Mouse (Mus musculus) kidney, adult 2 months (tissue): ENCODE data around the gene Fkbp10. TPM values are rescaled to one million over a fixed set of nuclear protein-coding genes. Genes with fewer than 3 reads are reported as not detected.

Experiments
- DNase-seq: peaks from one replicate; pipeline ENCODE4 v3.0.0; 2021
- H3K27ac ChIP-seq: fragments of 200-500 bp; 2 replicates; pipeline ENCODE4 v1.5.1; 2012; ENCODE audit warnings: low read depth, low read length, control low read depth, inconsistent platforms; ENCODE audit not compliant: insufficient read depth
- H3K27me3 ChIP-seq: fragments of 200-500 bp; replicated peaks from 2 replicates; pipeline ENCODE4 v1.6.1; 2012; ENCODE audit warnings: mild to moderate bottlenecking, moderate library complexity, low read length, inconsistent platforms; ENCODE audit not compliant: control insufficient read depth, insufficient read depth
- H3K36me3 ChIP-seq: fragments of 200-500 bp; 2 replicates; pipeline ENCODE4 v1.6.1; 2012; ENCODE audit warnings: mild to moderate bottlenecking, moderate library complexity, low read length, inconsistent platforms; ENCODE audit not compliant: control insufficient read depth, insufficient read depth
- H3K4me1 ChIP-seq: fragments of 200-500 bp; 2 replicates; pipeline ENCODE4 v1.6.1; 2011; ENCODE audit warnings: low read length; ENCODE audit not compliant: control insufficient read depth, insufficient read depth
- H3K4me3 ChIP-seq: fragments of 200-500 bp; 2 replicates; pipeline ENCODE4 v1.5.1; 2011; ENCODE audit warnings: mild to moderate bottlenecking, low read depth, low read length, control low read depth; ENCODE audit not compliant: insufficient read depth
- CTCF ChIP-seq: fragments of 200-500 bp; conservative IDR thresholded peaks from 2 replicates; pipeline ENCODE4 v1.5.1; 2011; ENCODE audit warnings: low read depth, mild to moderate bottlenecking, control low read depth, low read length, moderate library complexity, mixed read lengths; ENCODE audit not compliant: insufficient read depth, insufficient read length
- POLR2A ChIP-seq: fragments of 200-500 bp; IDR thresholded peaks from one replicate; pipeline ENCODE4 v1.6.1; 2011; ENCODE audit warnings: low read depth, low read length, control low read depth
- WGBS: fragments of 180-500 bp; shearing (Covaris S2); methylation state at CpG from one replicate; pipeline ENCODE4 v1.1.7; 2018; 5-methylcytosine and 5-hydroxymethylcytosine counted together
- polyA plus RNA-seq: library from polyadenylated mRNA; depleted of rRNA; stranded (reverse); fragments of >200 nt; gene quantifications from 2 replicates; pipeline ENCODE4 v1.2.3, GENCODE M21; 2012

Fkbp10 gene
- polyA plus RNA-seq, 1 experiment = 12.5 TPM

GRCm38 (mm10) chr11:100397600-100398389 is 17.7 kb upstream of the Fkbp10 start, which contains the start of gene Jup:
Gene Jup (minus strand): TSS chr11:100397763.
- WGBS = 1% methylated on average over 37 of the region's 37 CpGs
- H3K27me3 ChIP-seq = no peaks in the 10 kb centered on the region
- peak within 1 kb of the TSS; percentile 95 for H3K27ac ChIP-seq
- peak within 1 kb of the TSS; percentile 86 for H3K4me3 ChIP-seq
- H3K36me3 ChIP-seq = no peaks in the 10 kb centered on the region
- TF ChIP-seq POLR2A (peak; percentile 99), CTCF (no peak)
- DNase-seq = peak; percentile 100
- H3K4me1 ChIP-seq = peaks cover 31% of the 10 kb centered on the region

GRCm38 (mm10) chr11:100398517-100398916 is 17.0 kb upstream of the Fkbp10 start:
- no peak for DNase-seq
- Histone ChIP-seq H3K27me3 (no peaks in the 10 kb centered on the region), H3K36me3 (no peaks in the 10 kb centered on the region), H3K4me1 (peaks cover 30% of the 10 kb centered on the region), H3K4me3 (no peak overlapping the region), H3K27ac (no peak overlapping the region)
- TF ChIP-seq CTCF = no peak
- no peak for TF ChIP-seq POLR2A
- WGBS = 90% methylated on average over 7 of the region's 7 CpGs

- no peak overlapping the region for H3K27ac ChIP-seq
- DNase-seq = peak; percentile 48
- H3K4me3 ChIP-seq = no peak overlapping the region
- WGBS = 67% methylated on average over 9 of the region's 9 CpGs
- TF ChIP-seq POLR2A = no peak
- TF ChIP-seq CTCF = no peak
- no peaks in the 10 kb centered on the region for H3K36me3 ChIP-seq
- no peaks in the 10 kb centered on the region for H3K27me3 ChIP-seq
- peaks cover 23% of the 10 kb centered on the region for H3K4me1 ChIP-seq
Observed at GRCm38 (mm10) chr11:100399320-100399719, 16.2 kb upstream of the Fkbp10 start.

DNA sequence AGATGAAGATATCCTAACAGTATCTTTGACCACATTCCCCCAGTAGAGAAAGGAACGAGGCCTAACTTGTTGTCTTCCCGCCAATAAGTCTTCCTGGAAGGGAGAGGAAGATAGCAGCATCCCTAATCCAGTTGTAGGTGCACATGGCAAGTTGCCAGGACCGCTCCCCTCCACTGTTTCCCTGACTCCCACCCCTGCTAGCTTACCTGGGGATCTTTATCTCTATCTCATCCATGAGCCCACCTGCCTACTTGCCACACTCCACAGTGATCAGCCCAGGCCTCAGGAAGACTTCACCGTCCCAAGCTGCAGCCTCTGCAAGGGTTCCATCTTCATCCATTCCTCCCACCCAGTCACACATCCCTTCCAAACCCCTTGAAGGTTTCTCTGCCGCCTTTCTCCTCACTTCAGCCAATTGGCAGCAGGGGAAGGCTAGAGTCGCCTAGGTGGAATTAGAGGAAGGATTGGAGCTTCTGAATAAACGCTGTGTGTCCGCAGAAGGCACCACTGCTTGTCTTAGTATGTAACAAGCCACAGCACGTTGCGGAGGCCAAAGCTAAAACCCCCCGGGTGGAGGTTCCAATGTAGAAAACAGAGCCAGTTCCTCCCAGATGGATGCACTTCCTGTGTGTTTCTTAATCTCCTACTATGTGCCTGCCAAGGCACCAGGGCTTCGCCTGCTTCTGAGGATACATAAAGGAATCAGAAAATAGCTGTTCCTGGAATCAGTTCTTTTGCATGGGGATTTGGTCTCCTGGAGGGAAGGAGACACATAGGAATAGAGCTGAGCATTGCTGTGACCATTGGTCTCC is 15.6 kb upstream of the Fkbp10 start:
- TF ChIP-seq POLR2A (no peak), CTCF (no peak)
- Histone ChIP-seq H3K36me3 (no peaks in the 10 kb centered on the region), H3K4me3 (no peak overlapping the region), H3K4me1 (peaks cover 17% of the 10 kb centered on the region), H3K27ac (no peak overlapping the region), H3K27me3 (no peaks in the 10 kb centered on the region)
- 74% methylated on average over 12 of the region's 12 CpGs for WGBS
- DNase-seq = no peak

DNA sequence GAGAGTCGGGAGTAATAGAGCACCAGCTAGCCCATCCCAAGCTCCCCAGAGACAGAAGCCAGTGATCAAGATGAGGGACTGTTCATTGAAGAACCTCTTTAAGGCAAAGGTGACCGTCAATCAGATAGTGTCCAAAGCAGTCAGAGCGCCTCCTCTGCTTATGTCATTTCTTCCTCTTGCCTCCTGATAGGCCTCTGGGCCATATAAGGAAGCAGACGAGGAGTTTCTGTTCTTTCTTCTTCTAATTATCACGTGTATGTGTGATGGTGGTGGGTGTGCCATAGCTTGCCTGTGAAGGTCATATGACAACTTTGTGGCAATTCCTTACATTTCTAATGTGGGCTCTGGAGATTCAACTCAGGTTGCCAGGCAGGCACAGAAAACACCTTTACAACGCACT is 14.7 kb upstream of the Fkbp10 start:
- DNase-seq = no peak
- no peaks in the 10 kb centered on the region for H3K36me3 ChIP-seq
- no peak overlapping the region for H3K27ac ChIP-seq

GRCm38 (mm10) chr11:100402240-100402639 is 13.3 kb upstream of the Fkbp10 start:
- H3K27ac ChIP-seq = peak overlapping the region; percentile 27; the same call in 1 of the 2 replicates
- H3K4me1 ChIP-seq = peaks cover 10% of the 10 kb centered on the region; the same call in 1 of the 2 replicates

More for the DNA sequence above, 14.7 kb upstream of the Fkbp10 start:
- Histone ChIP-seq H3K4me3 (no peak overlapping the region), H3K4me1 (peaks cover 11% of the 10 kb centered on the region; the same call in 1 of the 2 replicates), H3K27me3 (no peaks in the 10 kb centered on the region)
- WGBS = 86% methylated on average over 6 of the region's 6 CpGs
- TF ChIP-seq POLR2A (no peak), CTCF (no peak)

GRCm38 (mm10) chr11:100402682-100403081 is 12.8 kb upstream of the Fkbp10 start:
- Histone ChIP-seq H3K36me3 (no peaks in the 10 kb centered on the region), H3K27ac (peak overlapping the region; percentile 43; the same call in 1 of the 2 replicates), H3K4me1 (peaks cover 10% of the 10 kb centered on the region; the same call in 1 of the 2 replicates), H3K27me3 (no peaks in the 10 kb centered on the region), H3K4me3 (no peak overlapping the region)
- DNase-seq = peak; percentile 38
- TF ChIP-seq POLR2A = no peak
- no peak for TF ChIP-seq CTCF
- 60% methylated on average over 2 of the region's 2 CpGs for whole genome bisulfite sequencing

More at GRCm38 (mm10) chr11:100402240-100402639, 13.3 kb upstream of the Fkbp10 start:
- no peak for DNase-seq
- Histone ChIP-seq H3K36me3 (no peaks in the 10 kb centered on the region), H3K27me3 (no peaks in the 10 kb centered on the region), H3K4me3 (no peak overlapping the region)
- WGBS = 58% methylated on average over 6 of the region's 6 CpGs
- TF ChIP-seq POLR2A (no peak), CTCF (no peak)
